Mouse (Mus musculus): ENCODE measurements at regions not wholly inside any gene's neighbourhood (a gene's known extent, or its start where the extent isn't known, plus 50 kb on each side); places are given as distances from the start of the nearest gene placed in this dataset.

- no peaks in the 10 kb centered on the region for H3K27me3 ChIP-seq (ENCODE audit: control insufficient read depth, insufficient read depth, low read length)
- H3K4me3 ChIP-seq (ENCODE audit: insufficient read depth in 1 of 2, low read depth in 2 of 2, low read length in 2 of 2) = no peak overlapping the region
- H3K4me2 ChIP-seq (ENCODE audit: low read depth) = no peak overlapping the region
- WGBS (ENCODE audit: insufficient replicate concordance) = 26% methylated on average over 3 of the region's 3 CpGs
- TF ChIP-seq CTCF (IDR thresholded peaks at IDR 0.05; ENCODE audit: low read depth) (no peak), EP300 (IDR thresholded peaks at IDR 0.05; ENCODE audit: low read depth) (no peak)
- ATAC-seq (ENCODE audit: insufficient read depth) = no peak
- H3K4me1 ChIP-seq (replicated peaks; ENCODE audit: control insufficient read depth in 2 of 2, insufficient read depth in 2 of 2, low read length in 1 of 2) = 0 out of 4 replicates have a peak, but pooled peaks cover 0 to 3% of the 10 kb centered on the region in 2 experiments
- no peak for DNase-seq (ENCODE audit: low read depth in 3 of 3, low spot score in 3 of 3)
- no peaks in the 10 kb centered on the region for H3K9me3 ChIP-seq (ENCODE audit: control insufficient read depth, low read length)
- H3K9ac ChIP-seq (replicated peaks) = no peak overlapping the region
- H3K36me3 ChIP-seq (replicated peaks; ENCODE audit: control insufficient read depth, insufficient read depth, low read depth) = no peaks in the 10 kb centered on the region
- H3K27ac ChIP-seq = no peak overlapping the region
These were observed 74.8 kb upstream of the Ralgapa2 start for GRCm38 (mm10) chr2:146586981-146587380.

DNA sequence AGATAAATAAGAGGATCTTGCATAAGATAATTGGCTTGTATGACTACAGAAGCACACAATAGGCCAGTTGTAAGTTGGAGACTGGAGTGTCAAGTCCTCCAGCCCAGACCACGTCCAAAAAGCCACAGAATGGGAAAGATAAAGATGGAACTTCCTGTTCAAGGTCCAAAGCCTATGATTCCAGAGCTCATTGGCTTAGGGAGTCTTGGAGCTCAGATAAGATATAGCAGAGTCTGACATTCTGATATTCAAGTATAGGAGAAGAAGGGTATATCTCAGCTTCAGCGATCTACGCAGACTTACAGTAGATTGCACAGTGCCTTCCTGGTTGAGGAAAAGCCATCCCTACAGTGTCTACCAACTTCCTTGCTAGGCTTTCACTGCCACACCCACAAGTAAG lies 77.7 kb upstream of the Ralgapa2 start:
- Histone ChIP-seq H3K4me2 (ENCODE audit: low read depth) (no peak overlapping the region), H3K27me3 (ENCODE audit: control insufficient read depth, insufficient read depth, low read length) (no peaks in the 10 kb centered on the region), H3K36me3 (replicated peaks; ENCODE audit: control insufficient read depth, insufficient read depth, low read depth) (no peaks in the 10 kb centered on the region), H3K4me3 (ENCODE audit: insufficient read depth in 1 of 2, low read depth in 2 of 2, low read length in 2 of 2) (no peak overlapping the region), H3K4me1 (replicated peaks; ENCODE audit: control insufficient read depth in 2 of 2, insufficient read depth in 2 of 2, low read length in 1 of 2) (0 out of 4 replicates have a peak, but pooled peaks cover 0 to 3% of the 10 kb centered on the region in 2 experiments), H3K27ac (no peak overlapping the region), H3K9me3 (ENCODE audit: control insufficient read depth, low read length) (no peaks in the 10 kb centered on the region), H3K9ac (replicated peaks) (no peak overlapping the region)
- TF ChIP-seq EP300 (IDR thresholded peaks at IDR 0.05; ENCODE audit: low read depth) (no peak), CTCF (IDR thresholded peaks at IDR 0.05; ENCODE audit: low read depth) (no peak)
- ATAC-seq (ENCODE audit: insufficient read depth) = no peak
- WGBS (ENCODE audit: insufficient replicate concordance) = 61% methylated on average over 3 of the region's 3 CpGs
- no peak for DNase-seq (ENCODE audit: low read depth in 3 of 3, low spot score in 3 of 3)

DNA sequence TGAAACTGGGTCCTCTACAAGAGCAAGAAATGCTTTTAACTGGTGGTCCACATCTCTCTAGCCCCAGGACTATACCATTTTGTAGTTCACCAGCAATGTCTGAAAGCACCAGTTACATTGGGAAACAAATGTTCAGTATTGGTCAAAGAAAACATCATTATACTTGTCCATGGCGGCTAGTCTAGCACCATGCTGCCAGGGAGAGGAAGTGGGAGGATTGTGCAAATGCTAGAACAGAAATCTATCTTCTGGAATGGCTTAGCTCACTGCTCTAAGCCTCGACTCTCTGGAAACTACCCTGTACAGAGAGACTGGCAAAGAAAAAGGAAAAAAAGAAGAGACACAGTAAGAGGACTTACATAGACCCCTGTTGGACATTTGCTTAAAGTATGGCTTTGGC lies 81.1 kb upstream of the Ralgapa2 start:
- Histone ChIP-seq H3K4me1 (replicated peaks; ENCODE audit: control insufficient read depth in 2 of 2, insufficient read depth in 2 of 2, low read length in 1 of 2) (no peaks in the 10 kb centered on the region), H3K4me3 (ENCODE audit: insufficient read depth in 1 of 2, low read depth in 2 of 2, low read length in 2 of 2) (no peak overlapping the region), H3K27ac (no peak overlapping the region), H3K4me2 (ENCODE audit: low read depth) (no peak overlapping the region), H3K27me3 (ENCODE audit: control insufficient read depth, insufficient read depth, low read length) (no peaks in the 10 kb centered on the region), H3K9ac (replicated peaks) (no peak overlapping the region), H3K36me3 (replicated peaks; ENCODE audit: control insufficient read depth, insufficient read depth, low read depth) (no peaks in the 10 kb centered on the region), H3K9me3 (ENCODE audit: control insufficient read depth, low read length) (no peaks in the 10 kb centered on the region)
- WGBS (ENCODE audit: insufficient replicate concordance) = 50% methylated on average over 2 of the region's 2 CpGs
- DNase-seq (ENCODE audit: low read depth in 3 of 3, low spot score in 3 of 3) (no peak), ATAC-seq (ENCODE audit: insufficient read depth) (no peak)
- TF ChIP-seq EP300 (IDR thresholded peaks at IDR 0.05; ENCODE audit: low read depth) (no peak), CTCF (IDR thresholded peaks at IDR 0.05; ENCODE audit: low read depth) (no peak)

GRCm38 (mm10) chr2:146594212-146594611 lies 82.1 kb upstream of the Ralgapa2 start:
- TF ChIP-seq CTCF (IDR thresholded peaks at IDR 0.05; ENCODE audit: low read depth) (no peak), EP300 (IDR thresholded peaks at IDR 0.05; ENCODE audit: low read depth) (no peak)
- H3K9me3 ChIP-seq (ENCODE audit: control insufficient read depth, low read length) = no peaks in the 10 kb centered on the region
- 59% methylated on average over 4 of the region's 4 CpGs for WGBS (ENCODE audit: insufficient replicate concordance)

GRCm38 (mm10) chr2:146595673-146596072 lies 83.5 kb upstream of the Ralgapa2 start:
- TF ChIP-seq EP300 (IDR thresholded peaks at IDR 0.05; ENCODE audit: low read depth) (no peak), CTCF (IDR thresholded peaks at IDR 0.05; ENCODE audit: low read depth) (no peak)
- peak; percentile 48; the same call in 1 of the 2 replicates for ATAC-seq (ENCODE audit: insufficient read depth)
- Histone ChIP-seq H3K9ac (replicated peaks) (no peak overlapping the region), H3K4me2 (ENCODE audit: low read depth) (no peak overlapping the region), H3K4me1 (replicated peaks; ENCODE audit: control insufficient read depth in 2 of 2, insufficient read depth in 2 of 2, low read length in 1 of 2) (peaks cover 0 to 2% of the 10 kb centered on the region in 2 experiments; a peak in 2 of 4 replicates), H3K36me3 (replicated peaks; ENCODE audit: control insufficient read depth, insufficient read depth, low read depth) (no peaks in the 10 kb centered on the region), H3K27me3 (ENCODE audit: control insufficient read depth, insufficient read depth, low read length) (no peaks in the 10 kb centered on the region), H3K27ac (no peak overlapping the region), H3K4me3 (ENCODE audit: insufficient read depth in 1 of 2, low read depth in 2 of 2, low read length in 2 of 2) (no peak overlapping the region), H3K9me3 (ENCODE audit: control insufficient read depth, low read length) (no peaks in the 10 kb centered on the region)
- 46% methylated on average over 2 of the region's 2 CpGs for WGBS (ENCODE audit: insufficient replicate concordance)
- DNase-seq (ENCODE audit: low read depth in 3 of 3, low spot score in 3 of 3) = no peak

More at GRCm38 (mm10) chr2:146594212-146594611, 82.1 kb upstream of the Ralgapa2 start:
- no peak for DNase-seq (ENCODE audit: low read depth in 3 of 3, low spot score in 3 of 3)
- ATAC-seq (ENCODE audit: insufficient read depth) = no peak
- Histone ChIP-seq H3K27ac (no peak overlapping the region), H3K27me3 (ENCODE audit: control insufficient read depth, insufficient read depth, low read length) (no peaks in the 10 kb centered on the region), H3K9ac (replicated peaks) (no peak overlapping the region), H3K36me3 (replicated peaks; ENCODE audit: control insufficient read depth, insufficient read depth, low read depth) (no peaks in the 10 kb centered on the region), H3K4me3 (ENCODE audit: insufficient read depth in 1 of 2, low read depth in 2 of 2, low read length in 2 of 2) (no peak overlapping the region), H3K4me1 (replicated peaks; ENCODE audit: control insufficient read depth in 2 of 2, insufficient read depth in 2 of 2, low read length in 1 of 2) (no peaks in the 10 kb centered on the region; a peak in 1 of 4 replicates), H3K4me2 (ENCODE audit: low read depth) (no peak overlapping the region)

All from liver, embryonic 14.5 days (tissue).